Mouse (Mus musculus) skeletal muscle tissue, adult 2 months (tissue): Measurements from ENCODE around the gene H2-D1.
"Not testable (repeated sequence)": the region's sequence is repeated elsewhere in the genome, so short reads cannot be mapped to it uniquely, and the experiment has no call there.

Experiments used
- DNase-seq: peaks from one replicate; pipeline ENCODE4 v3.0.0-alpha.2; 2012; ENCODE audit warnings: low read depth, low spot score

H2-D1 gene

DNA sequence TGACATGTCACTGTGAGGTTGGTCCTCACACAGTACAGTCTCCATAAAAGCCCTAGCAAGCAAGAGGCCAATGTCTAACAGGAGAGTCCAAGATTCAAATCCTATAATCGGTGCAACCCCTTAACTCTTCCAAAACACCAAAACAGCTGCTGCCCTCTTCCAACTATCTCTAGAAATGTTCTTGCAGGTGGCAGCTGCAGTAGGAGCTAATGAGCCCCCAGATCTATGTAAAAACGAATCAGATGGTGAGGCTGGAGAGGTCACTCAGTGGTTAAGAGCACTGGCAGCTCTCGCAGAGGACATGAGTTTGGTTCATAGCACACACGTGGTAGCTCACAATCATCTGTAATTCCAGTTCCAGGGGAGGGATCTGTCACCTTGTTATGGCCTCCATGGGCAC, 6.8 kb upstream of the H2-D1 start:
- no peak for DNase-seq

DNA sequence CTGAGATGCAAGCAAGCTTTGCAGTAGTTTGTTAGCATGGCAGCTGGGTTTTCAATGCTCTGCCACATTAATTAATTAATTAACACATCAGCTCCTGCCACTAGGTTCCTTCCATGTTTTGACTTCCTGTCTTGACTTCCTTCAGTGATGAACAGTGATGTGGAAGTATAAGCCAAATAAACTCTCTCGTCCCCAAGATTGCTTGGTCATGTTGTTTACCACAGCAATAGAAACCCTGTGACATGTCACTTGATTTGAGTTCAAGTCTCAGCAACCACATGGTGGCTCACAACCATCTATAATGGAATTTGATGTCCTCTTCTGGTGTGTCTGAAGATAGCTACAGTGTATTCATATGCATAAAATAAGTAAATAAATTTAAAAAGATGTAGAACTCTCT, 5.2 kb upstream of the H2-D1 start:
- DNase-seq, result no peak

DNA sequence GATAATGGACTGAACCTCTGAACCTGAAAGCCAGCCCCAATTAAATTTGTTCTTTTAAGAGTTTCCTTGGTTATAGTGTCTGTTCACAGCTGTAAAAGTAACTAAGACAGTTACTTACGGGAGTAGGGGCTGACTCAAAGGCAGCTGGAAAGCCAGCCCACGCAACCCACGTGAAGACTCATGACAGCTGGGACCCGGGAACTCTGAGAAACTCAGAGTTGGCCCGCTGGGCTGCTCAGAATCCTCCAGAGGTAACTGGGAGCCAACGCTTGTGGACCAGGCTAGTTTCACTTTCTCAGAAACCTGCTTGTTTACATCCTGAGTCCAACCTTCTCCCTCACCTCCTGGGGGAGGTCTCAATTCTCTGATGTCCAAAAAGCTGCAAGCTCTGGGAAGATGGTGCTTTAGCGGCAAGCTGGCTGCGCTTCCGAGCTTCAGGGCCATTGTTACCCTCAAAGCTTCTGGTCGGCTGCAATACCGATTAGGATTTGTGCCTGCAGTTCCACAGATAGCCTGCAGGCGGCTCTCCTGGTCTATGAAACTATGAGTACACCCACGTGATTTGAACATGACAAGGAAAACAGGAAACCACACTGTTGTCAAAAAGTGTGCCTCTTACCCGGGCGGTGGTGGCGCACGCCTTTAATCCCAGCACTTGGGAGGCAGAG, 4.6 kb upstream of the H2-D1 start:
- DNase-seq, result peak; percentile 95

DNA sequence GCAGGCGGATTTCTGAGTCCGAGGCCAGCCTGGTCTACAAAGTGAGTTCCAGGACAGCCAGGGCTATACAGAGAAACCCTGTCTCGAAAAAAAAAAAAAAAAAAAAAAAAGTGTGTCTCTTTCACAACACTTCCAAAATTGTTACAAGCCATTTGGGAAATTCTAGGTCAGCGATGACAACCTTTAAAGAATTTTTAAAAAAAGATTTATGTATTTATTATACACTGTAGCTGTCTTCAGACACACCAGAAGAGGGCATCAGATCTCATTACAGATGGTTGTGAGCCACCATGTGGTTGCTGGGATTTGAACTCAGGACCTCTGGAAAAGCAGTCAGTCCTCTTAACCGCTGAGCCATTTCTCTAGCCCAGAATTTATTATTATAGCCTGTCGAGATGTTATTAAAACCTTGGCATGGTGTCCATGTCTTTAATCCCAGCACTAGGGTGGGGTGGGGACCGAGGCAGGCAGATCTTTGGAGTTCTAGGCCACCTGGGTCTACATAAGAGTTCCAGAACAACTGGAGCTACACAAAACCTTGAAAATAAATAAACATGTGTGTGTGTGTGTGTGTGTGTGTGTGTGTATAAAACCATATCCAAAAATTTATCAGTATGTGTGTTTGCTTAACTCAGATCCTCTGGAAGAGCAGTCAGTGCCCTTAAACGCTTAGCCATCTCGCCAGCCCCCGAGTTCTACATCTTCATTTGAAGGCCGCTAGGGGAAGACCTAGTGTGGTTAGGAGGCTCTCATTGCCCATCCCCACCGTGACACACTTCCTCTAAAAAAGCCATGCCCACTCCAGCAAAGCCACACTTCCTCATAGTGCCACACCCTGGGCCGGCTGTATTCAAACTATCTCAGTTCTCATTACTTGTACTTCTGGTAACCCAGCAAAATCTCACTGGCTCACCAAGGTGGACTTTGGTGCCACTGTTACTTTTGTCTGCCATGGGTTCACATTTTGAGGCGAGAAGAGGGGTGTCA, 3.7 kb upstream of the H2-D1 start:
- peak; percentile 70 for DNase-seq

DNA sequence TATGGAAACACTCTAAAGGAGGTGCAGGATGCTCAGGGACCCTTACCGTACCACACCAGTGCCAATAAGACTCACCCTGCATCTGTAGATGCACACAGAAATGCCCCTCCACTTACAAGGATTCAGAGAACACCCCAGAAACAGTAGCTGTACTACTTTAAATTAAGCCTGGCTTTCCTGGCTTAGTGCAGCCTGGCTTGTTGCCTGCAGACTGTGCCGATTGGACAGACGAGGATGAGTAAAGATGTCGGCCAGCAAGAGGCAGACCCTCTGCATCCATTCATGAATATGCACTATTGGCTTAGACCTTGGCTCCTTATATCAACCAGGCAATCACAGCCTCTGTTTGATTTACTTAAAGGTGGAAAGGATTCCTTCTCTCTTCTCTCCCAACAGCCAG, 2.9 kb upstream of the H2-D1 start:
- DNase-seq, result no peak

DNA sequence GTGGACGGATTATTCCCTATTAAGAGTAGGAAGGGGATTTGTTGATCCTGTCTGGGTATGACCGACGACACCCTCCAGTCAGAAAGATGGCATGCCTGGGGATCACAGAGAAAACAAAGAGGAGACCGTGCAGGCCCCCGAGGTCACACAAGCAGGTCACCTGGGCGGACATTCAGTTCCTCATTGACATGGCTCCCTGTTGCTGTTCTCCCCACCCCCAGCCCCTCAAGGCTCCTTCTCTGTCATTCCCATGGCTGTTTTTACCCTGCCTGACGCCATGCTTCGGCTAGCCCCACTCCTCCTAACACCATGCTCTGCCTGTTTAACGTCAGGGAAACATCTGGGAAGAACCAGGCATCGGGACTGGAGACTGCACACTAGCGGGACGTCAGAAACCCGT, 879 bp upstream of the H2-D1 start:
- DNase-seq, result no peak

DNA sequence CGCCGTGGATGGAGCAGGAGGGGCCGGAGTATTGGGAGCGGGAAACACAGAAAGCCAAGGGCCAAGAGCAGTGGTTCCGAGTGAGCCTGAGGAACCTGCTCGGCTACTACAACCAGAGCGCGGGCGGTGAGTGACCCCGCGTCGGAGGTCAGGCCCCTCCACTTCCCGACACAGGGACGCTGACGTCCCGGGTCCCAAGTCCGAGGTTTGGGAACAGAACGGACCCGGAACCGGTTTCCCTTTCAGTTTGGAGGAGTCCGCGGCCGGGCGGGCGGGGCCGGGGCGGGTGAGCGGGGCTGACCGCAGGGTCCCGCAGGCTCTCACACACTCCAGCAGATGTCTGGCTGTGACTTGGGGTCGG, 973 bp downstream of the H2-D1 start:
- DNase-seq, result no peak

DNA sequence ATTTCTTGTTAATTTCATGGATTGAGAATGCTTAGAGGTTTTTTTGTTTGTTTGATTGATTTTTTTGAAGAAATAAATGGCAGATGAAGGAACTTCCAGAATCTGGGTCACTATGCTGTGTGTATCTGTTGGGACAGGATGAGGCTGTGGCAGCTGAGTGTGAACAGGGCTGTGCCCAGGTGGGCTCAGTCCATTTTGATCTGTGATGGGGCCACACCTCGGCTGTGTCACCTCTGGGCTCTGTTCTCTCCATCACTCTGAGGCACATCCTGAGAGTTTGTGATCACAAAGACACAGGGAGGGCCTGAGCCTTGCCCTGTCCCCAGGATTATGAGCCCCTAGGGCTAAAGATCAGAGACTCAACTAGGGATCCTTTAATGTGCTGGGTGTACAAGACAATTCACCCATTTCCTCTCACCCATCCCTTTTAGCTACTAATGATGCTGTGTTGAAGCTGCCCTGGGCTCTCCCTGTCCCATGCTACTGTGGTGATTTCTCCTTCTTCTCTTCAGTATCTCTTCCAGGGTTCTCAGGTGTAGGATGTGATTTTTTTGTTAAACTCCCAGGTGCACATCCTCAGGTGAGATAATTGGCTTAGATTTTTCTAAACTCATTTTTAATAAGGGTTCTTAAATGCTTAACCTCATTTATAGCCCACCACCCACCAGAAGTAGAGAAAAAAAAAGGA, 5.0 kb downstream of the H2-D1 start:
- DNase-seq, result no peak

DNA sequence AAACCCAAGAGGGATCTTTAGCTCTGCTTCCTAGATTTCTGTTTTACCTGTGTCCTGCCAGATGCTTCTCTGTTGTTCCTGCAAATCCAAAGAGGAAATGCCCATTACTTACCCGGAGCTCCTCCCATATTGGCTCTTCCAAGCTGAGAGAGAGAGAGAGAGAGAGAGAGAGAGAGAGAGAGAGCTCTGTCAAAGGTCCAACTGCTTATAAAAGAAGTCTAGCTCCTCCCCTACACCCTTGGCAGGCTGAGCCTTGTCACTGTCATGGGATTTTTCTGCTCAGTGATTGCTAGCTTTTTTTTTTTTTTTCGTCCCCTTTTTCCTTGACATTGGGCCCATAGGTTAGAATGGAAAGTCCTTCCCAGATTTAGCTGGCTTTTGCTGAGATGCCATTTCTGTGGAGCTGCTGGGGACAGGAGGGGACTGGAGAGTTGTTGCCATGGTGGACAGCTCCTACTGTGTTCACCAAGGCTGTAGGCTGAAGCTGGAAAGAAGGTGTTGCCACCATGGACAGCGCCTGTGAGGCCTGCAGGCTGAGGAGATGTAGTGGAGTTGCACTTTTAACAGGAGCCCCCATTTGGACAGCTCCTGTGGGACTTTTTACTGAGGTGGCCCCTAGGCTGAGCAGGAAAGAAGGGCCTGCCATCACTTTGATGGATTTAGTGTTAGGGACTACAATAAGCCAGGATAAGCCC, 7.3 kb downstream of the H2-D1 start:
- DNase-seq, result no peak

DNA sequence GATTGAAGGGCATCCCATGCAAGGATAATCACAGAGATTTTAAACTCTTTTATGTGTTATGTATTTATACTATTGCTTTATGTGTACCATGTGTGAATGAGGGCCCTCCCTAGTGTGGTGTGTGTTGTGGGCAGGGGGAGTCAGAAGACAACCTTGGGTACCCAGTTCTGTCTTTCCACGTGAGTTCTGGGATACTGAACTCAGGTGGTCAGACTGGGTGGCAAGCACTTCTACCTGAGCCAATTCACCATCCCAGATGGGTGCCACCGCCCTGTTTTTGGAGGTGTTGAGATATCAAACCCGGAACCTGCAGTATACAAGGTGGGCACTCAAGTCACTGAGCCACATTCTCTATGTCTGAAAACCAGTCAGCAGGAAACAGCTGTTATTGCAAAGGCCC, 9.7 kb downstream of the H2-D1 start:
- no peak for DNase-seq

DNA sequence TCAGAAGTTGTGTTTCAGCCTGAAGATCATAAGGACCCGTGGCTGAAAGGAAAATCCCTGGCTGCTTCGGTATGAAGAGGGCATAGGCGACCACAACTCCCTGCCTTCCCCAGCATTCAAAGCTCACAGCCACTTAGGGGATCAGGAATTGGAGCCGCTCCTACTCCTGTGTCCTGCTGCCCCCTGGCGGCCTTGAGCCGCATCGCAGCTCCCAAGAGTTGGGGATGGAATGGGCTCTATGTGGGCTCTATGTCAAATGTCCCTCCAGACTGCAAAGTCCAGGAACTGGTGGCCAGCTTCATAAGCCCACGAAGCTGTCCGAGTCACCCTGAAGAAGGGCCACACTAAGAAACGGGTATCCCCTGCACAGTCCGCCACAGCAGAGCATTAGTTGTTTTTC, 12.2 kb downstream of the H2-D1 start:
- peak; percentile 69 for DNase-seq

DNA sequence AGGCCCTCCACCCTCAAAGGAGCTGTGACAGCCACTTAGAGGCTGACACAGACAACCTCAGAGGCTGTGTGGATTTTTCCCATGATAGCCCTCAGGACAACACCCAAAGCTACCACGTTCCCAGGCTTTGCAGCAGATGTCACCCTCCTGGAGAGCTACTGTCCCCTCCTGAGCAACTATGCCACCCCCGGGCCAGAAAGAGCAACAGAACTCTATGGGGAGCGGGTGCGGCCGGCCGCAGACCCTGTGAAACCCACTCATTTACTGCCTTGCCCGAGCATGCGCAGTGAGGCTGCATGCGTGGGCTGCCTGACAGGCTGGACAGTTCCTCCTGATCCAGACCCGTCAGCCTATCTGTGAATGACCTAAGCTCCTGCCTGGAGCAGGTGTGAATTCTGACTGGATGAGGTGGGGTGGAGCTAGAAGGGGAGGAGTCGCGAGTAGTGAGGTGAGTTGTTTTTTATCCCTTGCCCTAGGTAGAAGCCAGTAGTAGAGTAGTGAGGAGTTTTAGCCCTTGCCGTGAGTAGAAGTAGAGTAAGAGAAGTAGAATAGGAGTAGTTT, 13.9 kb downstream of the H2-D1 start:
- DNase-seq, result no peak

DNA sequence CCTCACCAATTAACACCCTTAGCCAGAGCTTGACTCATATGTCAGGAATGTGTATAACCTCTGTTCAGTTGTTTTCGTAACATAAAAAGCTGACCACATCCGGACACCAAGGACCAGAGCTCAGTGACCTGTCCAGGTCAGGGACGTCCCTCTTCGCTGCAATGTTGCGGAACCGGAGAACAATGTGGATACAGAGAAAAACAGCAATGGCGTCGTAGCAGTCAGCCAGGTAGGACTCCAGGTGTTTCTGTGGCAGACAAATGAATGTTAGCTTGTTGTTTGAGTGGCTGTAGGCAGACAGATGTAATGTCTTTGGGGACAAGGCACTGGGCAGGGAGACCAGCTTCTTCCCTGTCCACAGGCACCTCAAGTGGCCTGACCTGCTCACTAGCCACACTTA, 15.5 kb downstream of the H2-D1 start:
- no peak for DNase-seq

DNA sequence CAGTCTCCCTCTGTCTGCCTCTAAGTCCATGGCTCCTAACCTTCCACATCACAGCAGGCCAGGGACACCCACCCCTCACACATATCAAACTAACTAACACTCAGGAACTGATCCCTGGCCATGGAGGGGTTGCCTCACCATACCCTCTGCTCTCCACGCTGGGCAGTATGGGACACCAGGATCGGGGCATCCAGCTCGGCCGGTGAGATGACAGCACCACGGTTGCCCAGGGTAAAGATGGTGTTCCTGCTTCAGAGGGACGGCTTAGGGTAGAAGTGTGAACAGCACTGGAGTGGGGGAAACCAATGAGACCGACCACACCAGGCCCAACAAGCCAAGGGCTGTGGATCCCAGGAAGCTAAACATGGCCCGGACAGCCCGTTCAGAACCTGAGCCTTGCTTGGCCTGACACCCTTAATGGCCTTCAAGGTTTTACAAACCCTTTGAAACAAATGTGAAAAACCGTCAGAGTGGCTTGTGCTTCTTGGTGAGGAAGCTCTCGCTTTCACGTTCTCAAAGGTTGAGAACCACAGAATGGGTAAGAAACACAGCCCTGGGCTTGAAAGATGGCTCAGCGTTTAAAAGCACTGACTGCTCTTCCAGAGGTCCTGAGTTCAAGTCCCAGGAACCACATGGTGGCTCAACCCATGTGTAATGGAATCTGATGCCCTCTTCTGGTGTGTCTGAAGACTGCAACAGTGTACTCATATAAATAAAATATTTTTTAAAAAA, 16.6 kb downstream of the H2-D1 start:
- DNase-seq, result no peak

DNA sequence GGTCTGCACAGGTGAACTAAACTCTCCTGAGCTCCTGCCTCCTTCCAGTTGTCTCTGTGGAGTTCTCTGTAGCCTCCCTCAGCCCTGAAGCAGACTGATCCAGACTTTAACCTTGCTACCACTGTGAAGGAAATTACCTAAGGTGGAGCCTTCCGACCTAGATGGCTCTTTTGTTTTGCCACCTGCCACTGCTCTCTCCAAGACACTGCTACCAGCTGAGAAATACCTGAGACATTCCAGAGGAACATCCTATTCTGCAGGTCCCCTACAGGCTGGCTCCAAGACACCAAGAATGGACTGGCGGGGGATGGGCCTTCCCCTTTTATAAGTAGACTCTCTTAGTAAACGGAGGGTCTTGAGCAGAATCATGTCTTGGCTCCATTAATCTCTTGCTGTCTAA, 17.7 kb downstream of the H2-D1 start:
- DNase-seq, result no peak

DNA sequence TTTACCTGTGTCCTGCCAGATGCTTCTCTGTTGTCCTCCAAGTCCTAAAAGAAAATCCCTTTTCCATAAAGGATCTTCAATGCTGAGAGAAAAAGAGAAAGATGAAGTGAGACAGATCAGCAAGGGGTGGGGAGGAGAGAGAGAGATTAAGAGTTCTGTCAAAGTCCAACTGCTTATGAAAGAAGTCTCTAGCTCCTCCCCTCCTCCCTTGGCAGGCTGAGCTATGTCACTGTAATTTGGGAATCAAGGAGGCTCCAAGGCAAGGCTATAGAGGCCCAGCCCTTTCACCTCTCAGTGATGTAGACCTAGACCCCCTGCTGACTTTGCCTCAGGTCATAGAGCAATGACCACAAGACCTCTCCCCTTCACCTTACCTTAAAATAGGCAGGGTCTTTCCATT, 22.9 kb downstream of the H2-D1 start:
- no peak for DNase-seq

DNA sequence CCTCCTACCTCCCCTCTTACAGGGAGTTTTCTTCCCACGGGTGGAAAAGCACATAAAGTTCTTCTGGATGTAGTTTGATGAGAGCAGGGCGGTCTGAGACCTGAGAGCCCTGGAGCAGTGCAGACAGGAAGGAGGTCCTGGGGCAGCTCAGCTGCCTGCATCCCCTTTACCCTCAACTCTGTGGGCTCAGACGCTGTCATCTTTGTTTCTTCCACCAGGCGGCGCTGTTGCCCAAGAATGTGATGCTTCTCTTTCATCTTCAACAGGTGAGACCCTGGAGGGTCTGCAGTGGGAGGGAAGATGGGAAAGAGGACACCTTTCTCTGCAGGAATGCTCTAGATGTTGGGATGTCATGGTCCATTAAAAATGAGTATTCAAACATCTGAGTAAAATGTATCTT, 33.3 kb downstream of the H2-D1 start:
- not testable (repeated sequence) for DNase-seq

DNA sequence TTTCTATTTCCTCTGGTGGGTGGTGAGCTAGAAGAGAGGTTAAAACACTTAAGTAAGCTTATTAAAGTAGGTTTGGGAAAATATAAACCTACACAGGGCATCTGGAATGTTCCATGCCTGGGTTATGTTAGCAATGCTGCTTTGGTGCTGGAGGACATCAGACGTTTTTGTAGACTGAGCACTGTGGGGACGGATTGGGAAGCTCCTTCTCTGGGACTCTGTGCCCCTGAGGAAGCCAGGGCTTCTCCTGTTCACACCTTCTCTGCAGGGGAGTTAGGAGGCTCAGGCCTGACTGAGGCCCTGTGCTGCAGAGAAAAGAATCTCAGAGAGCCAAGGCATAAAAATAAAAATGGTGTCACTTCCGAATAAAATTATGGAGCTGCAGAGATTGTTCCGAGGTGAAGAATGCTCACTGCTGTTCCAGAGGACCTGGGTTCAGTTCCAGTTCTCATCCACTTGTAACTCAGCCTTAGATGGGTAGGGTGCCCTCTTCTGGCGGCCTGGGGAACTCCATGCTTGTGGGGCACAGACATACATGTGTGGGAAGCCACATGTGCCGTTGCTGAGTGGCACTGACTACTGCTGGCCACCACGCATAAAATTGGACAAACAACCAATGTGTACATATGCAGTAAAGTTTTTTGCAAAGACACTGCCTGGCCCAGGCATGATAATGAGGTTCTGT, 37.9 kb downstream of the H2-D1 start:
- DNase-seq, result not testable (repeated sequence)

DNA sequence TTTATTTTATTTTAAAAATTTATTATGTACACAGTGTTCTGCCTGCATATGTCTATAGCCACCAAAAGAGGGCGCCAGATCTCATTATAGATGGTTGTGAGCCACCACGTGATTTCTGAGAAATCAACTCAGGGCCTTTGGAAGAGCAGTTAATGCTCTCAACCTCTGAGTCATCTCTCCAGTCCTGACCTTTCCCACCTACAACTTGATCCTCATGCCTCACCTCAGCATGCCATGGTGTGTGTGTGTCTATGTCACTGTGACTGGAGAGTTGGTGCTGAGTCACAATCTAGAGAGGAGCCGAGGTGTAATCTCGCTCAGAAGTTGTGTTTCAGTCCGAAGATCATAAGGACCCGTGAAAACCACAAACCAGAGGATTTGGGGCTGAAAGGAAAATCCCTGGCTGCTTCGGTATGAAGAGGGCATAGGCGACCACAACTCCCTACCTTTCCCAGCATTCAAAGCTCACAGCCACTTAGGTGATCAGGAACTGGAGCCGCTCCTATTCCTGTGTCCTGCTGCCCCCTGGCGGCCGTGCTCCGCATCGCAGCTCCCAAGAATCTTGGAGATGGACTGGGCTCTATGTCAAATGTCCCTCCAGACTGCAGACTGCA, 39.2 kb downstream of the H2-D1 start:
- peak; percentile 42 for DNase-seq

DNA sequence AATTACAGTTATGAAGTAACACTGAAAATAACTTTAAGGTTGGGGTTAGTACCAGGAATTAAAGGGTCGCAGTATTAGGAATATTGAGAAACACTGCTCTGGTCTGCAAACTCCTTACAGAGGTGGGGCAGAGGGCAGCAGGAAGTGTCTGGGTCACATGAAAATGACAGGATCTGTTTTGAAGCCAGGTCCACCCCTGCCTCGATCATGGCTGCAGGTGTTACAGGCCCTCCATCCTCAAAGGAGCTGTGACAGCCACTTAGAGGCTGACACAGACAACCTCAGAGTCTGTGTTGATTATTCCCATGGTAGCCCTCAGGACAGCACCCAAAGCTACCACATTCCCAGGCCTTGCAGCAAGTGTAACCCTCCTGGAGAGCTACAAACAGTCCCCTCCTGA, 40.7 kb downstream of the H2-D1 start:
- no peak for DNase-seq
